Mouse (Mus musculus) stomach, postnatal 0 days (tissue): ENCODE data around the gene Dnaaf3. TPM values are rescaled to one million over a fixed set of nuclear protein-coding genes. Genes with fewer than 3 reads are reported as not detected.

Experiments
- ATAC-seq: fragments of 200-750 bp; cut with Nextera tagmentation; 2 replicates; pipeline ENCODE4 v1.8.0; 2017; ENCODE audit not compliant: low FRiP score, low TSS enrichment
- DNase-seq: peaks from one replicate; pipeline ENCODE4 v3.0.0-alpha.2; 2016; ENCODE audit warnings: low spot score
- H3K27ac ChIP-seq: fragments of 300-500 bp; sonication (generic); replicated peaks from 2 replicates; pipeline ENCODE4 v1.5.1; 2014; ENCODE audit warnings: mild to moderate bottlenecking, control low read depth
- H3K27me3 ChIP-seq: fragments of 300-500 bp; sonication (generic); 2 replicates; pipeline ENCODE4 v1.6.1; 2014; ENCODE audit warnings: low read length; ENCODE audit not compliant: control insufficient read depth, insufficient read depth
- H3K36me3 ChIP-seq: fragments of 300-500 bp; sonication (generic); 2 replicates; pipeline ENCODE4 v1.6.1; 2014; ENCODE audit warnings: low read length, mixed read lengths; ENCODE audit not compliant: control insufficient read depth, insufficient read depth
- H3K4me1 ChIP-seq: fragments of 300-500 bp; sonication (generic); replicated peaks from 2 replicates; pipeline ENCODE4 v1.6.1; 2014; ENCODE audit warnings: antibody characterized with exemption; ENCODE audit not compliant: control insufficient read depth, insufficient read depth
- H3K4me2 ChIP-seq: fragments of 300-500 bp; sonication (generic); replicated peaks from 2 replicates; pipeline ENCODE4 v1.6.1; 2014; ENCODE audit warnings: low read depth, mild to moderate bottlenecking, control low read depth, moderate library complexity
- H3K4me3 ChIP-seq: fragments of 300-500 bp; sonication (generic); 2 replicates; pipeline ENCODE4 v1.5.1; 2014; ENCODE audit warnings: low read depth, low read length, control low read depth
- H3K9ac ChIP-seq: fragments of 300-500 bp; sonication (generic); 2 replicates; pipeline ENCODE4 v1.6.1; 2014; ENCODE audit warnings: mild to moderate bottlenecking, low read length, control low read depth, mixed read lengths
- H3K9me3 ChIP-seq: fragments of 300-500 bp; sonication (generic); 2 replicates; pipeline ENCODE4 v1.6.1; 2016; ENCODE audit warnings: low read length; ENCODE audit not compliant: control insufficient read depth
- CTCF ChIP-seq: IDR thresholded peaks from 2 replicates; pipeline ENCODE4 v1.5.1; 2016; ENCODE audit warnings: antibody characterized with exemption, low read depth, mild to moderate bottlenecking, moderate library complexity
- EP300 ChIP-seq: optimal IDR thresholded peaks from 2 replicates; pipeline ENCODE3; 2016; ENCODE audit warnings: antibody characterized with exemption
- WGBS: fragments of 180-500 bp; shearing (Covaris S2); extraction: QIAGEN DNeasy Blood & Tissue Kit; methylation state at CpG from one replicate; pipeline ENCODE4 v1.1.7; 2014; 5-methylcytosine and 5-hydroxymethylcytosine counted together
- polyA plus RNA-seq: library from polyadenylated mRNA; unstranded; fragments of >200 nt; fragmentation: Nextera tagmentation; extraction: Ambion mirVana; gene quantifications from 2 replicates; pipeline ENCODE4 v1.2.1, GENCODE M21; 2015

The Dnaaf3 gene
- polyA plus RNA-seq, 1 experiment from 2014 or later = 0.89 TPM

DNA sequence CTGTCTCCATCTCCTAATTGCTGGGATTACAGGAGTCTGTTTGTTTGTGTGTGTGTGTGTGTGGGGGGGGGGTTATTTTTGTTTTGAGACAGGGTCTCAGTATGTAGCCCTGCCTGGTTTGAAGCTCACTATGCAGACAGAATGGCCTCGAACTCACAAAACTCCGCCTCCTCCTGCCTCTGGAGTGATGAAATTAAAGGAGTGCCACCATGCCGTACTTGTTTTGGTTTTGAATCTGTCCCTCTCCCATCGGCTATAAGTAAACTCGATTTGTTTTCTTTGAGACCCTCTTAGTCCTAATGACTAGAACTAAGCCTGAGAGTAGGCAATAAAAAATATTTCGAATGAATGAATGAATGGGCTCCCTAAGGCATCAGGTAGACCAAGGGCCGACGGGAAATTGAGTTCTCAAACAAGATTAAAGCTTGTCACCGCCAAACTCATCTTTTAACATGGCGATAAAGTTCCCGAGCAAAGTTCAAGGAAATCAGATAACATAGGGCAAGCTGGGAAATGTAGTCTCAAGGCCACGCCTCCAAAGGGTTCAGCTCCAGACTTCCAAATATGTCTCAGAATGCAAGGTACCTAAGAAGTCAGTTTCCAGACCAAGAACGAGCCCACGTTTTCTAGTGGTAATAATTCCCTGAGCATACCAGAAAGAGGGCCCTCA, 29.7 kb downstream of the Dnaaf3 start:
- Histone ChIP-seq H3K9me3 (no peaks in the 10 kb centered on the region), H3K36me3 (no peaks in the 10 kb centered on the region), H3K9ac (no peak overlapping the region), H3K27ac (0 out of 2 replicates have a peak overlapping the region, but pooled peaks have one; percentile 96), H3K4me3 (peak overlapping the region; percentile 87), H3K27me3 (no peaks in the 10 kb centered on the region), H3K4me2 (peak overlapping the region; percentile 72), H3K4me1 (peaks cover 8% of the 10 kb centered on the region)
- ATAC-seq (no peak), DNase-seq (no peak)
- WGBS = 9% methylated on average over 14 of the region's 14 CpGs
- TF ChIP-seq EP300 = no peak
- no peak for TF ChIP-seq CTCF

DNA sequence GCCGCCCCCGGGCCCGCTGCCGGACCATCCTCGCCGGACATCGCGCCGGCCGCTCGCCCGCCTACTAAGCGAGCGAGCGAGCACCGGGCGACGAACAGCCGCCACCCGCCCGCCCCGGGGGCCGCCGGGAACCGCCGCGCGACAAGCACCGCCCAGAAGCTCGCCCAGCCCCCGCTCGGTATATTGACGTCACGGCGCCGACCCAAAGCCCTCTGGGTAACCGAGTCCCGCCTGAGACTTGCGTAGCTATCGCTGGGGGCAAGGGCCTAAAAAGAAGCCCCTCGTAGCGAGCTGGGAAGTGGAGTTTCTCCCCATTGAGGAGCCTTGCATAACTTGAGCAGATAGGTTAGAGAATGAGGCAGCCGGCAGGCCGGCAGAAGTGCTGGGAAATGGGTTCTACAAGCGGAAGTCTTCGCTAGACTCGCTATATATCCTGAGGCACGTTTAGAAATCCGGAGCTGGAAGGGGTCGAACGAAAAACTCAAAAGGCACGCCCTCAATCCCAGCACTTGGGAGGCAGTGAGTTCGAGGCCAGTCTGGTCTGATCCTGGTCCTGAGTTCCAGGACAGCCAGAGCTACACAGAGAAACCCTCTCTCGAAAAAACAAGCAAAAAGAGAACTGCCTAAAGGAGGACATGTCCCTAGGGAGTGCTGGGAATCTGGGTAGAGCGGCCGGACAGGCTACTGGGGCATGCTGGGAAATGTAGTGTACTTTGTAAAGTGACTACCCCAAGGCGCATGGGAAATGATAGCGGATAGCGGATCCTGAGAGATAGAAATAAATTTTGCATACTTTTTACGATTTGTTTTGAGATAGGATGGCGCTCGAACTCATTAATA, 30.5 kb downstream of the Dnaaf3 start, which contains the start of gene Ppp1r12c:
TSS of gene Ppp1r12c (minus strand) at position 123 of the 840 bp plus-strand sequence.
- Histone ChIP-seq H3K27me3 (no peaks in the 10 kb centered on the region), H3K9me3 (no peaks in the 10 kb centered on the region), H3K4me3 (peak within 1 kb of the TSS; percentile 87), H3K9ac (peak within 1 kb of the TSS; percentile 98), H3K36me3 (peaks cover under 1% of the 10 kb centered on the region; the same call in 1 of the 2 replicates), H3K4me2 (peak within 1 kb of the TSS; percentile 72), H3K4me1 (peaks cover 8% of the 10 kb centered on the region), H3K27ac (peak within 1 kb of the TSS; percentile 96)
- ATAC-seq (peak; percentile 92), DNase-seq (peak; percentile 96)
- under 1% methylated on average over 61 of the region's 62 CpGs for WGBS
- TF ChIP-seq EP300 = no peak
- no peak for TF ChIP-seq CTCF

DNA sequence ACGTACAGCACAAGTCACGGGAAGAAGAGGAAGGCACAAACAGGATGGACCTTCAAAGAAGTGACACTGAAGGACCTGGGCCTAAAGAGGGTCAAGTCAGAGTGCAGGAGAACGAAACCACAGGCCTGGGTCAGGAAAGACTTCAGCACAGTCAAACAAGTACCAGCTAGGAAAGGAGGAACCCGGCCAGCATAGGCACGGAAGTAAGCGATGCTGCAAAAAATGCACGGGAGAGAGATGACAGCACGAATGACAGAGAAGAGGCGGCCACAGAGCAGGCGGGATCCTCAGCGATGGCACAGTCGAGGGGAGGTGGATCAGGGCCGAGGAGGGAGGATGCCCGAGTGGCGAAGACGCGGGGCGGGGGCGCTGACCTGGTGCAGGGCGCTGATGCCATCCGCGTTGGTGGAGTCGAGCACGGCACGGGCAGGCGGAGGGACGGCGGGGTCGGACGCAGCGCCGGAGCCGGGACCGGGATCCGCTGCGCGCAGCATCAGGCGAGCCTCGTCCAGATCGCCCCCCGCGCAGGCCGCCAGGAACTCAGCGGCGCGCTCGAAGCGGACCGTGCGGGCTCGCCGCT, 31.3 kb downstream of the Dnaaf3 start:
- no peak for TF ChIP-seq EP300
- TF ChIP-seq CTCF = no peak
- H3K9me3 ChIP-seq = no peaks in the 10 kb centered on the region
- peaks cover 8% of the 10 kb centered on the region for H3K4me1 ChIP-seq
- H3K27me3 ChIP-seq = no peaks in the 10 kb centered on the region
- peak overlapping the region; percentile 98 for H3K9ac ChIP-seq
- 1% methylated on average over 37 of the region's 52 CpGs for WGBS
- H3K4me2 ChIP-seq = peak overlapping the region; percentile 72
- H3K4me3 ChIP-seq = peak overlapping the region; percentile 87
- peaks cover 8% of the 10 kb centered on the region for H3K36me3 ChIP-seq
- peak overlapping the region; percentile 96 for H3K27ac ChIP-seq
- DNase-seq (peak; percentile 50), ATAC-seq (peak; percentile 40)

DNA sequence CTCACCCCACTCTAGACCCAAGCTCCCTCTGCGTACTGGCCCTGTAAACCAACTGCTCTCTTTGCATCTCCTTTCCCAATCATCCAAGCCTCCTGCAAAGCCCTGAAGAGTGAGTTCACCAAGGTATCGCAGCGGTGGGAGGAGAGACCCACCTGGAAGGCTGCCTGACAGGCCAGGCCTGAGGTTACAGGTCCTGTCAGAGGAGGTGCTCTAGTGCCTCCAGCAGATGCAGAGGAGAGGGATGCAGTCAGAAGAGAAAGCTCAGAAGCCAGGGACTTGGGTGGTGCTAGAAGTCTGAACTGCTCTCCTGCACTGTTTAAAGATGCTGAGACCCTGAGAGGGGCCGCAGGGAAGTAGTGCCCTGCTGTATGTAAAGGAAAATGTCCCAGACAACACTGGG, 33.2 kb downstream of the Dnaaf3 start:
- ATAC-seq = no peak
- peaks cover 8% of the 10 kb centered on the region for H3K4me1 ChIP-seq
- peak overlapping the region; percentile 87; the same call in 1 of the 2 replicates for H3K4me3 ChIP-seq
- no peaks in the 10 kb centered on the region for H3K9me3 ChIP-seq
- H3K9ac ChIP-seq = peak overlapping the region; percentile 54
- peak overlapping the region; percentile 81 for H3K27ac ChIP-seq
- H3K36me3 ChIP-seq = peaks cover 10% of the 10 kb centered on the region
- DNase-seq = no peak
- H3K4me2 ChIP-seq = peak overlapping the region; percentile 72
- no peak for TF ChIP-seq EP300
- TF ChIP-seq CTCF = no peak
- H3K27me3 ChIP-seq = no peaks in the 10 kb centered on the region
- WGBS = 75% methylated on average over 4 of the region's 4 CpGs

DNA sequence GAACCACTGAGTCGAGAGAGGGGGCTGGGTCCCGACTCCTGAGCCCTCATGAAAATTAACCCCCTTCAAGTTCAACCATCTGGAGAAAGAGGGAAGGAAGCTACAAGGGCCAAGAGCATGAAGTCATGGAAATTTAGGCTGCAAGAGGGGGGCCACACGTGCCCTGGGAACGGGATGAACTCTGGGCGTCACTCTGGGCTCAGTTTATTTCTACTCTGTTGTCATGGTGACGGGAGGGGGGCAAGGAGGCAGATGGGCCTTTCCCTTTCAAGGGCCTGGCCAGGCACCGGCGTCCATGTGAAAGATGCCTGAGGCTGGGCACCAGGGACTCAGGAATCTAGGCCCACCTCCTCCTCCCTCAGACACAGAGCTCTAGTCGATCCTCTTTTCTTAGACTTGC, 34.0 kb downstream of the Dnaaf3 start:
- H3K4me3 ChIP-seq = peak overlapping the region; percentile 87; the same call in 1 of the 2 replicates
- H3K27me3 ChIP-seq = no peaks in the 10 kb centered on the region
- H3K27ac ChIP-seq = peak overlapping the region; percentile 81
- DNase-seq = peak; percentile 64
- 26% methylated on average over 9 of the region's 9 CpGs for WGBS
- peak overlapping the region; percentile 54; the same call in 1 of the 2 replicates for H3K9ac ChIP-seq
- ATAC-seq = peak; percentile 60; the same call in 1 of the 2 replicates
- TF ChIP-seq EP300 (peak; percentile 59), CTCF (no peak)
- peaks cover 8% of the 10 kb centered on the region for H3K4me1 ChIP-seq
- no peaks in the 10 kb centered on the region for H3K9me3 ChIP-seq
- H3K4me2 ChIP-seq = peak overlapping the region; percentile 72
- peaks cover 10% of the 10 kb centered on the region for H3K36me3 ChIP-seq
